Mouse (Mus musculus) thymus, adult 2 months (tissue): Measurements from ENCODE around the gene 5830473C10Rik. TPM values are rescaled to one million over a fixed set of nuclear protein-coding genes. Genes with fewer than 3 reads are reported as not detected.
A peak's percentile ranks its signal among the peaks of the same experiment; 100 is the strongest.

Experiments used
- DNase-seq: peaks from one replicate; pipeline ENCODE4 v3.0.0; 2021
- H3K27ac ChIP-seq: fragments of 200-500 bp; 2 replicates; pipeline ENCODE4 v1.5.1; 2012; ENCODE audit warnings: low read length, control low read depth; ENCODE audit not compliant: control insufficient read depth, insufficient read depth
- H3K27me3 ChIP-seq: fragments of 200-500 bp; 2 replicates; pipeline ENCODE4 v1.6.1; 2012; ENCODE audit warnings: mild to moderate bottlenecking, low read length, moderate library complexity, mixed read lengths; ENCODE audit not compliant: control insufficient read depth, insufficient read depth
- H3K36me3 ChIP-seq: fragments of 200-500 bp; 2 replicates; pipeline ENCODE4 v1.6.1; 2012; ENCODE audit warnings: mild to moderate bottlenecking, low read length, moderate library complexity; ENCODE audit not compliant: control insufficient read depth, insufficient read depth
- H3K4me1 ChIP-seq: fragments of 200-500 bp; replicated peaks from 2 replicates; pipeline ENCODE4 v1.6.1; 2012; ENCODE audit warnings: low read length; ENCODE audit not compliant: control insufficient read depth, insufficient read depth
- H3K4me3 ChIP-seq: fragments of 200-500 bp; 2 replicates; pipeline ENCODE4 v1.5.1; 2012; ENCODE audit warnings: mild to moderate bottlenecking, low read length, control low read depth, moderate library complexity; ENCODE audit not compliant: control insufficient read depth, insufficient read depth
- CTCF ChIP-seq: fragments of 200-500 bp; IDR thresholded peaks from 2 replicates; pipeline ENCODE4 v1.5.1; 2012; ENCODE audit warnings: mild to moderate bottlenecking, control low read depth, low read length, moderate library complexity, borderline replicate concordance; ENCODE audit not compliant: control insufficient read depth, poor library complexity, insufficient read depth; ENCODE audit errors: extremely low read depth
- POLR2A ChIP-seq: fragments of 200-500 bp; IDR thresholded peaks from 2 replicates; pipeline ENCODE4 v1.6.1; 2012; ENCODE audit warnings: mild to moderate bottlenecking, low read length, control low read depth, moderate library complexity; ENCODE audit not compliant: control insufficient read depth, poor library complexity, insufficient read depth; ENCODE audit errors: extremely low read depth
- WGBS: fragments of 180-500 bp; shearing (Covaris S2); methylation state at CpG from one replicate; pipeline ENCODE4 v1.1.7; 2018; 5-methylcytosine and 5-hydroxymethylcytosine counted together
- polyA plus RNA-seq: library from polyadenylated mRNA; depleted of rRNA; stranded (reverse); fragments of >200 nt; gene quantifications from 2 replicates; pipeline ENCODE4 v1.2.3, GENCODE M21; 2012

The 5830473C10Rik gene
- polyA plus RNA-seq, 1 experiment, result not detected

DNA sequence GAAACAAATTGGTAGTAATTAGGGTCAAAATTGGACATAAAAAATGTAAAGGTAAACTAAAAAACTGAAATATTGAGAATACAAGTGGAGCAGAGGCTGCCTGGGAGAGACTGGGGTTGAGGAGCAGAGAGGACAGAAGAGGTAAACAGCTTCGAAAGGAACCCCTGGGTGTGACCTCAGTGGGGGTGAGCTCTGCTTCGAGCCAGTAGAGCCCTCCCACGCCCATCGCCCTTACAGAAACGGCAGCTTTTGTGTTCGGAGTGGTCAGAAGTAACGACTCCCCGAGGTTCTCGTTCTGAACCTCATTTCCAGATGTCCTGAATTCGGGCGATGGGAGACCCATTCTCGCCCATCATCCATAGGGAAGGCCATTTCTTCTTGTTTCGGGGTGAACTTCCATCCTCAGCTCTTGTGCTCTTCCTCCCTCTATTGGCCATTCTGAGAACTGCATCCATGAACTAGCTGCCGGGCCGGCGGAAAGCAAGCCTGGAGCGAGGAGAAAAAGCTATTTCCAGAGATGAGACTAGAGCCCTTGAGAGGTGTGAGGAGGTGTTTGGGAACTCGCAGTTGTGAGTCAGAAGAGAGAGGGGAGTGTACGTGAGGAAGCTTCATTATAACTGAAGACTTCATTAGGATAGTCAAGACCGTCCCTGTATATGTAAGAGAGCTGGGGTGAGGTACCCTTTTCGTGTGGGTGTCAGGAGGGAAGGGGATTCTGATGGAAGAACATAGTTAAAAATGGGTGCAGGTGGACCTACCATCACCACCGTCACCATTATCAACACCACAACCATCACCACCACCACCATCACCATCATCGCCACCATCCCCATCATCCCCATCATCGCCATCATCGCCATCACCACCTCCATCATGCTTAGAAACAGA is 28.0 kb downstream of the 5830473C10Rik start:
- WGBS, result 25% methylated on average over 25 of the region's 25 CpGs
- Histone ChIP-seq H3K27ac (no peak overlapping the region), H3K27me3 (no peaks in the 10 kb centered on the region), H3K4me3 (peak overlapping the region; percentile 27), H3K36me3 (no peaks in the 10 kb centered on the region), H3K4me1 (0 out of 2 replicates have a peak, but pooled peaks cover 3% of the 10 kb centered on the region)
- TF ChIP-seq POLR2A (no peak), CTCF (peak; percentile 56; the same call in 1 of the 2 replicates)
- DNase-seq, result peak; percentile 62

DNA sequence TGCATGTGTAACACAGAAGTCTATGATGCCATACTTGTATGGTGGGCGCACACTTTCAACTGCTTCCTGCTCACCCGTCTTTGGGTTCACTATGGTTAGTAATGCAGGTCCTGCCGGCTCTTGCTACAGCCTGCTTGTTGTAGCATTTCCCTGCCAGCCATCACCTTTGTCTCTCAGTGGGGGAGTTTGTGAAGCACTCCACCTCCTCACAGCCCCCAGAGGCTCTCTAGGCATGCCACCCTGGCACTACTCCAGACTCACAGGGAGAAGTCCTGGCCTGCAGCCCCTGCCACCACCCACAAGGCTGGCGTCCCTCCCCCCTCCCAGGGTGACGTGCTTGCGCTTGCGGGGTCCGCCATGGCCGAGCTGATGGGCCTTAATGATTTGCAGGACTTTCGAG is 29.8 kb downstream of the 5830473C10Rik start:
- TF ChIP-seq POLR2A (no peak), CTCF (no peak)
- H3K4me1 ChIP-seq, result peaks cover 6% of the 10 kb centered on the region; the same call in 1 of the 2 replicates
- DNase-seq, result no peak
- H3K36me3 ChIP-seq, result no peaks in the 10 kb centered on the region
- no peaks in the 10 kb centered on the region for H3K27me3 ChIP-seq
- no peak overlapping the region for H3K4me3 ChIP-seq
- H3K27ac ChIP-seq, result no peak overlapping the region
- WGBS, result 92% methylated on average over 10 of the region's 10 CpGs

DNA sequence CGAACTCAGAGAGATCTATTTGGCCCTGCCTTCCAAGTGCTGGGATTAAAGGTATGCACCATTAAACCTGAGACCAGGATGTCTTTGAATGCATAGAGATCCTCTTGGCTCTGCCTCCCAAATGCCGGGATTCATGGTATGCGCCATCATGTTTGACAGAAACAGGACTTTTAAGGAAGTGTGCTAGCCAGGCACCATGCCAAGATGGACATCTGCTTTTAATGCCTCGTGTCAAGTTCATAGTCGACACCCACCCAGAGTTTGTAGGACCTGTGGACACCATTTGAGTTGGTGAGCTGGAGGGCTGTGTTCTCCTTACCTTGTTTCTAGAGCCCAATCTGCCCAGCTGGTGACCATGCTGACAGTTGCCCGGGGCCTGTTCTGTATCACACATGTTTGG is 31.0 kb downstream of the 5830473C10Rik start:
- TF ChIP-seq POLR2A (no peak), CTCF (no peak)
- no peak for DNase-seq
- Histone ChIP-seq H3K27me3 (no peaks in the 10 kb centered on the region), H3K36me3 (no peaks in the 10 kb centered on the region), H3K4me1 (peaks cover 6% of the 10 kb centered on the region; the same call in 1 of the 2 replicates), H3K27ac (no peak overlapping the region), H3K4me3 (no peak overlapping the region)
- 83% methylated on average over 6 of the region's 6 CpGs for WGBS

DNA sequence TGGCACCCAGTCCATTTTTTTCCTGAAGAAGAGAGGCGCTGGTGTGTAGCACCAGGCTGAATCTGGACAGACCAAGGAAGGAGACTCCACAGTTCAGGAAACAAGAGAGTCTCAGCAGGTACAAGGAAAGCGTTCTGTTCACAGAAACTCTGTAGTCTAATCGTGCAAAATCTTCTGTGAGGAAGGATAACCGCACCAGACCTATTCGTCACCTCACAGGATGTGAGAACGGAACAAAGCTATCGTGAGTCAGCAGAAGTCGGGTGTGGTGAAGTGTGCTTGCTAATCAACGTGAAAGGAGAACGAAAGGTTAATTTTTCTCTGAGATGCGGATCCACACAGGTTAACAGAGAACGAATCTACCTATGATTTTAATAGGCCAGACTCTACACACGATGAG is 34.0 kb downstream of the 5830473C10Rik start:
- Histone ChIP-seq H3K27me3 (no peaks in the 10 kb centered on the region), H3K36me3 (no peaks in the 10 kb centered on the region), H3K4me1 (peaks cover 3% of the 10 kb centered on the region; the same call in 1 of the 2 replicates), H3K4me3 (no peak overlapping the region), H3K27ac (no peak overlapping the region)
- DNase-seq, result peak; percentile 20
- WGBS, result 2% methylated on average over 13 of the region's 13 CpGs
- TF ChIP-seq CTCF (no peak), POLR2A (no peak)

GRCm38 (mm10) chr5:90596155-90596554 is 35.2 kb downstream of the 5830473C10Rik start:
- no peaks in the 10 kb centered on the region for H3K27me3 ChIP-seq
- H3K4me3 ChIP-seq, result no peak overlapping the region
- 81% methylated on average over 6 of the region's 6 CpGs for WGBS
- TF ChIP-seq POLR2A (no peak), CTCF (no peak)
- H3K27ac ChIP-seq, result no peak overlapping the region
- H3K36me3 ChIP-seq, result no peaks in the 10 kb centered on the region
- H3K4me1 ChIP-seq, result peaks cover 3% of the 10 kb centered on the region; the same call in 1 of the 2 replicates
- no peak for DNase-seq

DNA sequence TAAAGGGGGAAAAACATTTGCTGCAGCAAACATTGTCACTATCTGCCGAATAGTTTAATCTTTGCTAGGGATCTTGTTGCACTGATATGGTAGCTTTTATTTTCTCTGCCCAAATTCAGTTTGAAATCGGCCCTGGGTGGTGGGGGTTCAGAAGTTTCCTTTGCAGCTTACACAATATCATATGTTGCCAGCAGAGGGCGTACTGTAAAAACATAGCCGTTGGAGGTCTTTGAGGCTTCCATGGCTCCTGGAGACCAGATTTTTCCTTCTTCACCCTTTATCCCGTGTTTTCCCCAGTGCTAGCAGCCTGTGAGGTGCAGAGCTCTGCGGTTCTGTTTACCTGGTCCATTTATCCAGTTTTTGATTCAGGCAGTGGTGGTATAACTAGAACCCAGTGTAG is 40.6 kb downstream of the 5830473C10Rik start:
- 17% methylated on average over 6 of the region's 6 CpGs for WGBS
- no peaks in the 10 kb centered on the region for H3K36me3 ChIP-seq
- no peak for TF ChIP-seq CTCF
- TF ChIP-seq POLR2A, result no peak
- no peak overlapping the region for H3K27ac ChIP-seq
- no peaks in the 10 kb centered on the region for H3K27me3 ChIP-seq
- H3K4me1 ChIP-seq, result no peaks in the 10 kb centered on the region
- no peak overlapping the region for H3K4me3 ChIP-seq
- peak; percentile 30 for DNase-seq
